Mouse (Mus musculus) splenic B cell, adult 2 months (primary cell): ENCODE data around the gene Olfr963.

Experiments used
- DNase-seq: peaks from one replicate; pipeline ENCODE4 v3.0.0-alpha.2; 2011; ENCODE audit warnings: low read depth, low spot score
- H3K27me3 ChIP-seq: 2 replicates; pipeline ENCODE4 v1.6.1; 2012; ENCODE audit warnings: mild to moderate bottlenecking, low read length, moderate library complexity, mixed read lengths; ENCODE audit not compliant: control insufficient read depth, poor library complexity, insufficient read depth, severe bottlenecking
- H3K36me3 ChIP-seq: 2 replicates; pipeline ENCODE4 v1.6.1; 2012; ENCODE audit warnings: mild to moderate bottlenecking, low read length, moderate library complexity, mixed read lengths; ENCODE audit not compliant: control insufficient read depth, poor library complexity, insufficient read depth, severe bottlenecking

The Olfr963 gene

GRCm38 (mm10) chr9:39708958-39709357, 42.0 kb downstream of the Olfr963 start:
- DNase-seq: no peak
- H3K27me3 ChIP-seq: no peaks in the 10 kb centered on the region
- no peaks in the 10 kb centered on the region for H3K36me3 ChIP-seq

- Histone ChIP-seq H3K36me3 (no peaks in the 10 kb centered on the region), H3K27me3 (no peaks in the 10 kb centered on the region)
- DNase-seq: no peak
Observed at GRCm38 (mm10) chr9:39711053-39711452, 44.0 kb downstream of the Olfr963 start, which contains the start of gene Olfr965. Gene Olfr965, plus strand, starts transcription at chr9:39711353.
